Mouse (Mus musculus) forebrain, embryonic 14.5 days (tissue): ENCODE measurements at regions not wholly inside any gene's neighbourhood (a gene's known extent, or its start where the extent isn't known, plus 50 kb on each side); places are given as distances from the start of the nearest gene placed in this dataset.

Experiments
- ATAC-seq: fragments of 200-750 bp; cut with Nextera tagmentation; 2 replicates; pipeline ENCODE4 v1.8.0; 2017; ENCODE audit warnings: mild to moderate bottlenecking, moderate library complexity
- DNase-seq: peaks from one replicate; pipeline ENCODE4 v3.0.0-alpha.2; 2015; ENCODE audit warnings: low spot score
- H3K27ac ChIP-seq: fragments of 300-500 bp; sonication (generic); 2 replicates; pipeline ENCODE4 v1.5.1; 2014; ENCODE audit warnings: low read depth, mild to moderate bottlenecking, control low read depth, low read length, moderate library complexity
- H3K27me3 ChIP-seq: fragments of 300-500 bp; sonication (generic); replicated peaks from 2 replicates; pipeline ENCODE4 v1.6.1; 2014; ENCODE audit warnings: low read length, control low read depth, mixed read lengths; ENCODE audit not compliant: control insufficient read depth, insufficient read depth
- H3K36me3 ChIP-seq: fragments of 300-500 bp; sonication (generic); 2 replicates; pipeline ENCODE4 v1.6.1; 2014; ENCODE audit warnings: low read length, control low read depth; ENCODE audit not compliant: control insufficient read depth, insufficient read depth
- H3K4me1 ChIP-seq: fragments of 300-500 bp; sonication (generic); 2 replicates; pipeline ENCODE4 v1.6.1; 2014; ENCODE audit warnings: antibody characterized with exemption, low read length, control low read depth; ENCODE audit not compliant: control insufficient read depth, insufficient read depth
- H3K4me2 ChIP-seq: fragments of 300-500 bp; sonication (generic); 2 replicates; pipeline ENCODE4 v1.6.1; 2014; ENCODE audit warnings: mild to moderate bottlenecking, control low read depth, low read length
- H3K4me3 ChIP-seq: fragments of 300-500 bp; sonication (generic); 2 replicates; pipeline ENCODE4 v1.5.1; 2014; ENCODE audit warnings: low read depth, low read length, control low read depth
- H3K9ac ChIP-seq: fragments of 300-500 bp; sonication (generic); 2 replicates; pipeline ENCODE4 v1.6.1; 2014; ENCODE audit warnings: mild to moderate bottlenecking, low read length, control low read depth, moderate library complexity
- H3K9me3 ChIP-seq: fragments of 300-500 bp; sonication (generic); replicated peaks from 2 replicates; pipeline ENCODE4 v1.6.1; 2016; ENCODE audit warnings: low read length, control low read depth, mixed read lengths; ENCODE audit not compliant: control insufficient read depth
- WGBS: fragments of 180-500 bp; shearing (Covaris S2); extraction: QIAGEN DNeasy Blood & Tissue Kit; methylation state at CpG from one replicate; pipeline ENCODE4 v1.1.7; 2014; 5-methylcytosine and 5-hydroxymethylcytosine counted together

DNA sequence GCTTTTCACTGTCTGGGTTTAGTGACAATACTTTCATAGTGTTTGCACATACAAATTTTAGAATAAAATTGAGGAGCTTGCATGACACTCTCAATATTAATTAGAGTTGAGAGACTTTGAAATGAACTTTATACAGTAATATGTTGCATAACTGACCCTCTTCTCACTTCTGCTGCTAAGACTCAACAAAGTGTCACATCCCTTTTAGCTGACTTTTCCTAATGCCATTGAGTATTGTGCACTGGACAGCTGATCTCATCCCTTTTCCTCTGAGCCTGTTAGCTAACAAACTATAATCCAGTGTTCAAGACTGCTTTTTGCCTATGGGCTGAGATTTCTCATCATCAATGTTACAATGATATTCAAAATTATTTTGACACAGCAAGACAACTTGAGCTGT is 113.8 kb downstream of the P2ry1 start:
- DNase-seq: no peak
- H3K27ac ChIP-seq: no peak overlapping the region
- H3K4me3 ChIP-seq: no peak overlapping the region

DNA sequence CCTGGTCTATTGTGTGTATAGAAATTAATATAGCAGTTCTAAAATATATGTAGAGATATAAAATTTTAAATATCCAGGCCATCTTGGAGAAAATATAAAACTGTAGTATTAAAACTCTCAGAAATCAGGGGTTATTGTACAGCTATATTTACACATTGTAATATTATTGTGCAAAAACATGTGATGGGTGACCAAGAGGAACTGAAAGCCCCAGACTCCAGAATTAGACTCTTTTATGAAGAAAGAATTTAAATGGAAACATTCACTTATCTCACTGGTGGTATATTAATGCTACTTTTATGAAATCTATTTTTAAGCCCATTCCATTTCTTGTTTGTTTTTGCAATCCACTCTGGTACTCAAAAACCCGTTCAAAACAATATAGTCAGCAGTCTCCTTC is 130.5 kb downstream of the P2ry1 start:
- no peaks in the 10 kb centered on the region for H3K9me3 ChIP-seq
- no peaks in the 10 kb centered on the region for H3K27me3 ChIP-seq
- ATAC-seq: no peak
- no peak for DNase-seq
- no peak overlapping the region for H3K27ac ChIP-seq
- H3K9ac ChIP-seq: no peak overlapping the region
- no peak overlapping the region for H3K4me2 ChIP-seq
- H3K4me1 ChIP-seq: no peaks in the 10 kb centered on the region
- H3K36me3 ChIP-seq: no peaks in the 10 kb centered on the region
- 71% methylated on average over 1 of the region's 1 CpGs for WGBS
- no peak overlapping the region for H3K4me3 ChIP-seq

More for the DNA sequence above, 113.8 kb downstream of the P2ry1 start:
- Histone ChIP-seq H3K4me1 (no peaks in the 10 kb centered on the region), H3K27me3 (no peaks in the 10 kb centered on the region), H3K4me2 (no peak overlapping the region), H3K36me3 (no peaks in the 10 kb centered on the region), H3K9me3 (no peaks in the 10 kb centered on the region), H3K9ac (no peak overlapping the region)
- ATAC-seq: no peak

GRCm38 (mm10) chr3:61154087-61154486 is 151.5 kb downstream of the P2ry1 start:
- no peak for ATAC-seq
- DNase-seq: no peak
- no peaks in the 10 kb centered on the region for H3K9me3 ChIP-seq
- WGBS: 89% methylated on average over 2 of the region's 2 CpGs
- no peaks in the 10 kb centered on the region for H3K27me3 ChIP-seq
- H3K9ac ChIP-seq: no peak overlapping the region
- no peak overlapping the region for H3K27ac ChIP-seq
- no peak overlapping the region for H3K4me2 ChIP-seq
- no peaks in the 10 kb centered on the region for H3K4me1 ChIP-seq
- H3K4me3 ChIP-seq: no peak overlapping the region
- no peaks in the 10 kb centered on the region for H3K36me3 ChIP-seq

- H3K9ac ChIP-seq: no peak overlapping the region
- DNase-seq (no peak), ATAC-seq (no peak)
- no peaks in the 10 kb centered on the region for H3K4me1 ChIP-seq
- H3K36me3 ChIP-seq: no peaks in the 10 kb centered on the region
- H3K9me3 ChIP-seq: no peaks in the 10 kb centered on the region
- 77% methylated on average over 4 of the region's 4 CpGs for WGBS
- H3K4me2 ChIP-seq: no peak overlapping the region
- no peak overlapping the region for H3K4me3 ChIP-seq
- no peaks in the 10 kb centered on the region for H3K27me3 ChIP-seq
- no peak overlapping the region for H3K27ac ChIP-seq
Measured at GRCm38 (mm10) chr3:61159811-61160210, 157.2 kb downstream of the P2ry1 start.

DNA sequence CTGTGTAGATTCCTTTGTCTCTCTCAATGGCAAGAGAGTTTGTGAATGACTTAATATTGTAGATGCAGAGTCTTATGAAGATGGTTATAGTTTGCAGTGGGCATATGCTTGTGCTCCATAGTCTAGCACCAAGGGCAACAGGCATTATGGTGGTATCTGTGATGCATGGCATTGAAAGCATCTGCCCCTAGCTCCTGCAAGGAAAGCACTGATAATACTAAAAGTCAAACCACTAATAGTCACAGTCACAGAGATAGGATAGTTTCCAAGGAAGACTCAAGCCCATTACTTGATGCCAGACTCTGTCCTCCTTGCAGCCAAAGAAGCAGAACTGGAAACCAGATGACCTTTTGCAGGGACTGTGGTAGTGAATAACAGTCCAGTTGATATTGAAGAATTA is 158.8 kb downstream of the P2ry1 start:
- Histone ChIP-seq H3K4me2 (no peak overlapping the region), H3K4me1 (no peaks in the 10 kb centered on the region), H3K27ac (no peak overlapping the region), H3K4me3 (no peak overlapping the region), H3K27me3 (no peaks in the 10 kb centered on the region), H3K36me3 (no peaks in the 10 kb centered on the region), H3K9me3 (no peaks in the 10 kb centered on the region), H3K9ac (no peak overlapping the region)
- no peak for ATAC-seq
- no peak for DNase-seq

DNA sequence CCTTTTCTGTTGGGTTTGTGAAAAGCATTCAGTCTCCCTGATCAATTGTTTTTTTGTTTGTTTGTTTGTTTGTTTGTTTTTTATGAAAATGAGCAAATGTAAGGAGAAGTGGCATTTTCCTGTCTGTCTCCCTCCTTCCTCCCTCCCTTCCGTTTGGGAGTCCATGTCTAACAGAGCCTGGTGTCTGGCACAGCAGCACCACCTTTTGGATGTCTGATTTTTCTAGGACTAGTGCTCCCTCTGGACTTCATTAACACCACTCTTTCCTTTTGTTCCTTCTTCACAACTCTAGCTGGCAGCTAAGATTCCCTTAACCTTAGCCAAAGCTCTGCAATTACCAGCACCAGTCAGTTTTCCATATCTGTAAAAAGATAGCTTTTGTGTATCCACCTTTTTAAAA is 175.6 kb upstream of the Rap2b start:
- DNase-seq (peak; percentile 27), ATAC-seq (no peak)
- 18% methylated on average over 1 of the region's 1 CpGs for WGBS

GRCm38 (mm10) chr3:61188662-61189061 is 172.8 kb upstream of the Rap2b start:
- Histone ChIP-seq H3K36me3 (no peaks in the 10 kb centered on the region), H3K9me3 (no peaks in the 10 kb centered on the region), H3K9ac (no peak overlapping the region), H3K4me3 (no peak overlapping the region), H3K27ac (no peak overlapping the region), H3K4me2 (no peak overlapping the region), H3K27me3 (no peaks in the 10 kb centered on the region), H3K4me1 (no peaks in the 10 kb centered on the region)
- ATAC-seq (no peak), DNase-seq (no peak)

More for the DNA sequence above, 175.6 kb upstream of the Rap2b start:
- Histone ChIP-seq H3K4me2 (no peak overlapping the region), H3K9ac (no peak overlapping the region), H3K27ac (no peak overlapping the region), H3K9me3 (no peaks in the 10 kb centered on the region), H3K36me3 (no peaks in the 10 kb centered on the region), H3K4me3 (no peak overlapping the region), H3K27me3 (no peaks in the 10 kb centered on the region), H3K4me1 (no peaks in the 10 kb centered on the region)

DNA sequence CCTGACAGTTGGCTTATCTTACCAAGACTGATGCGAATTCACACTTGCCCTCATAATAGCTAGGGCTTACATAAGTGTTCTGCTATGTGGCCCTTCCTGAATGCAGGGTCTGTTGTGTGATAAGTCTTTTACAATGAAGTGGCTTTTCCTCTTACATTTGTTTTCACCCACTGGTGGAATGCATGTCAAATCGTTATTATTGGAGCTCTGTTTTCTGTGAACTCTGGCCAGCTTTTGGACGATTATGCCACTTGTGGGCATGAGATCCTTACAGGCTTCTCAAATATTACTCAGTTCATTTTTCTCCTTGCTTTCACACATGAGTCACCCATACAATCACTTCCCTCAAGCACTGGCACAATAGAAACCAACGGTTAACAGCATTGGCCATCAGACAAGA is 144.9 kb upstream of the Rap2b start:
- H3K9me3 ChIP-seq: no peaks in the 10 kb centered on the region
- ATAC-seq (no peak), DNase-seq (no peak)
- H3K4me3 ChIP-seq: no peak overlapping the region
- H3K36me3 ChIP-seq: no peaks in the 10 kb centered on the region
- H3K4me2 ChIP-seq: no peak overlapping the region
- H3K27me3 ChIP-seq: no peaks in the 10 kb centered on the region
- H3K9ac ChIP-seq: no peak overlapping the region
- 37% methylated on average over 4 of the region's 4 CpGs for WGBS
- H3K4me1 ChIP-seq: no peaks in the 10 kb centered on the region
- no peak overlapping the region for H3K27ac ChIP-seq

DNA sequence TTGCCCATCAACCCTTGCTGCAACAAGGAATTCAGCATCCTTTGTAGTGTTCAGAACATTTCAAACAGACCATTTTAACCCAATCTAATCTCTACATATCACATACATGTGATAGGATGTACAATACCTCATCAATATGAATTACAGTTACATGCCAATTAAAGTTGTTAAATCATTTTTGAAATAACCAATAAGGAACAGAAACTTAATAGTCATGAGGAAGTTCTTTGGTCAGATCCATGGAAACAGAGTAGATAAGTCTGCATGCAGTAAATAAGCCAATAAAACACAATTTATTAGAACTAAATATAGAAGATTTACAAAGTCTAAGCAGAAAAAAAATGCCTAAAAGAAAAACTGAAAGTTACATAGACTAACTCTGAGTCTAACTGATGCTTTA is 136.9 kb upstream of the Rap2b start:
- H3K4me3 ChIP-seq: no peak overlapping the region
- H3K27ac ChIP-seq: no peak overlapping the region
- H3K4me1 ChIP-seq: no peaks in the 10 kb centered on the region
- H3K9me3 ChIP-seq: no peaks in the 10 kb centered on the region
- ATAC-seq: no peak
- no peaks in the 10 kb centered on the region for H3K27me3 ChIP-seq
- no peak overlapping the region for H3K4me2 ChIP-seq
- no peak for DNase-seq
- H3K9ac ChIP-seq: no peak overlapping the region
- no peaks in the 10 kb centered on the region for H3K36me3 ChIP-seq

DNA sequence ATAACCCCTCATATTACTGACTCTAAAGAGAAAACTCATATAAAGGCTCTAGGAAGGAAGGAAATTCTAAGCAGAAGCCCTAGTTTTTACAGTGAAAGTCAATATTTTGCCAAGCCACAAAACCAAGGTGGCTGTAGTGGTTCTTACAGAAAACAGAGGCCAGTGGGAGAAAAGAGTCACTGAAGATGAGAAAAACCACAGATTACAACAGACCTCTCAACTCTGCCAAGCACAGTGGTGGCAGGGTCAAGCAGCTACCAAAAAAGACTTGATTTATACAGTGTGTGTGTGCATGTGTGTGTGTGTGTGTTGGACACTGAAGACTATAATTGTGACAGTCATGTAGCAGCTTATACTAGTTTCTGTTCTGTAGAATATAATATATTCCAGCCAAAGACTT is 136.4 kb upstream of the Rap2b start:
- no peaks in the 10 kb centered on the region for H3K36me3 ChIP-seq
- no peaks in the 10 kb centered on the region for H3K9me3 ChIP-seq
- H3K27me3 ChIP-seq: no peaks in the 10 kb centered on the region
- H3K4me2 ChIP-seq: no peak overlapping the region
- H3K9ac ChIP-seq: no peak overlapping the region
- H3K4me3 ChIP-seq: no peak overlapping the region
- ATAC-seq (no peak), DNase-seq (no peak)
- H3K4me1 ChIP-seq: no peaks in the 10 kb centered on the region
- no peak overlapping the region for H3K27ac ChIP-seq
